Mouse (Mus musculus) spleen, adult 2 months (tissue): ENCODE data around the gene Mr1.

Experiments
- CTCF ChIP-seq: fragments of 200-500 bp; IDR thresholded peaks from 2 replicates; pipeline ENCODE4 v1.5.1; 2011; ENCODE audit warnings: mild to moderate bottlenecking, inconsistent platforms; ENCODE audit not compliant: insufficient read depth, insufficient read length, insufficient replicate concordance; ENCODE audit errors: extremely low read depth
- POLR2A ChIP-seq: fragments of 200-500 bp; IDR thresholded peaks from 2 replicates; pipeline ENCODE4 v1.6.1; 2011; ENCODE audit warnings: low read depth, low read length, inconsistent platforms

DNA sequence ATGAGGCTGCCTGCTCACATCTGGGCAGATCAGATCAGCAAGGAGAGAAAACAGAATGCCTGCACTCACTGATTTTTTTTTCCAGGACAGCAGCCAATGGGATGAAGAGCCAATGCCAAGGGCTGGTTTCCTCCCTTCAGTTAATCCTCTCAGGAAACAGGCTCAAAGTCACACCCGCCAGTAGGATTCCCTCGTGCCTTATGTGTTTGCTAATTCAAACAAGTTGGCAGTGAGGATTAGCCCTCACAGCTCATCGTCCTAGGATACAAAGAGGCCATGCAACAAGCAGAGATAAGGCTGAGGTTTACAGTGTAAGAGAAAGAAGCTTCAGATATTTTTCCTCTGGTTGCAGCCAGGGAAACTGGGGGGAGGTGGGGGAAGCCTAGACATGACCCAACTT lies 32.7 kb downstream of the Mr1 start:
- no peak for TF ChIP-seq POLR2A
- TF ChIP-seq CTCF: no peak
